Mouse (Mus musculus) heart, embryonic 16.5 days (tissue): ENCODE measurements around the gene Dpysl5. TPM values are rescaled to one million over a fixed set of nuclear protein-coding genes. Genes with fewer than 3 reads are reported as not detected.

Experiments used
- ATAC-seq: fragments of 200-750 bp; cut with Nextera tagmentation; replicated peaks from 2 replicates; pipeline ENCODE4 v1.8.0; 2017; ENCODE audit warnings: moderate number of reproducible peaks; ENCODE audit not compliant: insufficient read depth, low FRiP score; ENCODE audit errors: extremely low read depth
- H3K27ac ChIP-seq: fragments of 300-500 bp; sonication (generic); 2 replicates; pipeline ENCODE4 v1.5.1; 2014; ENCODE audit warnings: mild to moderate bottlenecking, low read length, control low read depth, moderate library complexity
- H3K27me3 ChIP-seq: fragments of 300-500 bp; sonication (generic); 2 replicates; pipeline ENCODE4 v1.6.1; 2014; ENCODE audit warnings: low read length, mixed read lengths; ENCODE audit not compliant: control insufficient read depth, insufficient read depth
- H3K36me3 ChIP-seq: fragments of 300-500 bp; sonication (generic); 2 replicates; pipeline ENCODE4 v1.6.1; 2014; ENCODE audit not compliant: control insufficient read depth, insufficient read depth
- H3K4me1 ChIP-seq: fragments of 300-500 bp; sonication (generic); 2 replicates; pipeline ENCODE4 v1.6.1; 2014; ENCODE audit warnings: low read length, mixed read lengths; ENCODE audit not compliant: control insufficient read depth, insufficient read depth
- H3K4me2 ChIP-seq: fragments of 300-500 bp; sonication (generic); 2 replicates; pipeline ENCODE4 v1.6.1; 2014; ENCODE audit warnings: low read depth, mild to moderate bottlenecking, control low read depth, low read length
- H3K4me3 ChIP-seq: fragments of 300-500 bp; sonication (generic); 2 replicates; pipeline ENCODE4 v1.5.1; 2014; ENCODE audit warnings: mild to moderate bottlenecking, control low read depth, low read length
- H3K9ac ChIP-seq: fragments of 300-500 bp; sonication (generic); 2 replicates; pipeline ENCODE4 v1.6.1; 2014; ENCODE audit warnings: low read length, control low read depth
- H3K9me3 ChIP-seq: fragments of 300-500 bp; sonication (generic); replicated peaks from 2 replicates; pipeline ENCODE4 v1.6.1; 2016; ENCODE audit warnings: low read length; ENCODE audit not compliant: control insufficient read depth
- WGBS: fragments of 180-500 bp; shearing (Covaris S2); extraction: QIAGEN DNeasy Blood & Tissue Kit; methylation state at CpG from one replicate; pipeline ENCODE4 v1.1.7; 2014; 5-methylcytosine and 5-hydroxymethylcytosine counted together
- polyA plus RNA-seq: library from polyadenylated mRNA; unstranded; fragments of >200 nt; fragmentation: Nextera tagmentation; extraction: Ambion mirVana; gene quantifications from 2 replicates; pipeline ENCODE4 v1.2.1, GENCODE M21; 2015

Gene Dpysl5
- 2.0 and 2.2 TPM in 2 replicates for polyA plus RNA-seq

DNA sequence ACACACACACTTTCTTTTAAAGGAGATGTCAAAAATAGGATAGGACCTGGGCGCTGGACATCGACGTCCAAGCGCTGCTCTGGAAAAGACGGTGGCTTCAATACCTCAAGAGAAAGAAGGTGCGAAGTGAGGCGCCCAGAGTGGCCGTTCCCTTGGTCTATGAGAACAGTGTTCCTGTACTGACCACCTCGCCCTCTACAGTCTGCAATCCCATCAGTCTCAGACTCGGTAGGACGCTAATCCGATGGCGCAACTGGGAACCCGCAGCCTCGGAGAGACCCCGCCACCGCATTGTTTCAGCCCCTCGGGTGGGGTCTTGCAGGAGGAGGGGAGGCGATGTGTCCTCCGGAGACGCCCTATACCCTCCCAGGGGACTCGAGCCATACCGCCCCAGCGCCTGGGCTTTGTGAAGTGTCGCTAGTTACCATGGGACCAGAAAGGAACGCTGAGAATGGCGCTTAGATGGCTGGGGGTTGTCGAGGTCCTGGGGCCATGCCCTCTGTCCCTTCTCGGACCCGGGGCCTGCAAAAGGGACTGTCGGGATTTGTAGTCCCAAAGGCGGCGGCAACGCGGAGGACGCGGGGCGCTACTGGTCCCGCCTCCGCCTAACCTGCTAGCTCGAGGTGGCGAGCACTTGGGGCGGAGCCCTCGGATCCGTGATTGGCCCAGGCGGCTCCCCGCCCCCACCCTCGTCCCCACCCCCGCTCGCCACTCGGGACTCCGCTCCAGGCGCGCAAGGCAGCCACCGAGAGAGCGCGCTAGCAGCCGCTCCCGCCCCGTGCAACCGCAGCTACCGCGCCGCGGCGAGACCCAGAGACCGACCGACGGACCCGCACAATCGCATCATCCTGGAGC, at the start of gene Dpysl5:
Dpysl5 (plus strand) TSS at position 418 of the 855 bp plus-strand sequence.
- Histone ChIP-seq H3K9me3 (no peaks in the 10 kb centered on the region), H3K4me3 (peak within 1 kb of the TSS; percentile 60), H3K27ac (no peak within 1 kb of the TSS)

DNA sequence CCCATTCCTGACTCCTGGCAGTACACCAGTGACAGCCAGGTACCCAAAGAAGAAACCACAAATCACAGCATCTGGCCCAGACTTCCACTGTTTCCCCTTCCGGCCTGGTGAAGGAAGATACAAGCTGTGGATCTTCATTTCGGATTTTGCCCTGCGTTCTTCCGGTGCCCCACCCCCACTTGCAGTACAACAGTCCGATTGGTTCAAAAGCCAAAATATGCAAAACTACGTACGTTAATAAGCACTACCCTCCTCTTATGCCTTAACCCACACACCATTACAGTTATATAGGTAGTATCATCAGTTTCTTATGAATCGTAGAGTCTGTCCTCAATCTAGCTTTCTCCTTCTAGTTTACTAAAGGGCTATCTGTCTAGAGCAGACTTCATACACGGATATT, 46.0 kb upstream of the Dpysl5 start:
- H3K27ac ChIP-seq = no peak overlapping the region
- ATAC-seq = no peak
- H3K4me1 ChIP-seq = peaks cover 22% of the 10 kb centered on the region
- H3K36me3 ChIP-seq = peaks cover 7% of the 10 kb centered on the region; the same call in 1 of the 2 replicates
- H3K4me3 ChIP-seq = no peak overlapping the region
- H3K4me2 ChIP-seq = no peak overlapping the region
- WGBS = 88% methylated on average over 9 of the region's 9 CpGs
- H3K27me3 ChIP-seq = no peaks in the 10 kb centered on the region
- H3K9ac ChIP-seq = no peak overlapping the region
- peaks cover 8% of the 10 kb centered on the region; the same call in 1 of the 2 replicates for H3K9me3 ChIP-seq

More for the DNA sequence above, at the start of gene Dpysl5:
- no peaks in the 10 kb centered on the region for H3K36me3 ChIP-seq
- peak; percentile 80 for ATAC-seq
- WGBS = under 1% methylated on average over 71 of the region's 71 CpGs
- H3K4me2 ChIP-seq = peak within 1 kb of the TSS; percentile 95
- peak within 1 kb of the TSS; percentile 64 for H3K9ac ChIP-seq
- peaks cover 26% of the 10 kb centered on the region for H3K4me1 ChIP-seq
- H3K27me3 ChIP-seq = peaks cover 70% of the 10 kb centered on the region

DNA sequence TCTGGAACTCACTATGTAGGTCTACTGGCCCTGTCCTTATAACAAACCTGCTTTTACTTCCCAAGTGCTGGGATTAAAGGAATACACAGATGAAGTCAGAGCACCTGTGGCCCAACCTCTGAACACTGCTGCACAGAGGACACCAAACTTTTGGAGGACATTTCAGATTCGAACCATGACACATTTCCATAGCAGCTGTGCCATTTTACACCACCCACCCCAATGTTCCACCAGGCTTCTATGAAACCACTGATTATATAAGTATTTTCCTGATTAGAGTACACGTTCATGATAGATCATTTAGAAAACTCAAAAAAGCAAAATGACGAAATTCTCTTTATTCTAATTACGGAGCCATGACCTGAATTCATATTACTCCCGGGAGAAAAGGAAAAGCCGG, 45.4 kb upstream of the Dpysl5 start:
- Histone ChIP-seq H3K4me3 (peak overlapping the region; percentile 94), H3K4me1 (peaks cover 22% of the 10 kb centered on the region), H3K27me3 (no peaks in the 10 kb centered on the region), H3K27ac (peak overlapping the region; percentile 96), H3K9ac (peak overlapping the region; percentile 73), H3K9me3 (peaks cover 4% of the 10 kb centered on the region; the same call in 1 of the 2 replicates), H3K36me3 (peaks cover 6% of the 10 kb centered on the region), H3K4me2 (peak overlapping the region; percentile 72)
- no peak for ATAC-seq
- 37% methylated on average over 6 of the region's 6 CpGs for WGBS

DNA sequence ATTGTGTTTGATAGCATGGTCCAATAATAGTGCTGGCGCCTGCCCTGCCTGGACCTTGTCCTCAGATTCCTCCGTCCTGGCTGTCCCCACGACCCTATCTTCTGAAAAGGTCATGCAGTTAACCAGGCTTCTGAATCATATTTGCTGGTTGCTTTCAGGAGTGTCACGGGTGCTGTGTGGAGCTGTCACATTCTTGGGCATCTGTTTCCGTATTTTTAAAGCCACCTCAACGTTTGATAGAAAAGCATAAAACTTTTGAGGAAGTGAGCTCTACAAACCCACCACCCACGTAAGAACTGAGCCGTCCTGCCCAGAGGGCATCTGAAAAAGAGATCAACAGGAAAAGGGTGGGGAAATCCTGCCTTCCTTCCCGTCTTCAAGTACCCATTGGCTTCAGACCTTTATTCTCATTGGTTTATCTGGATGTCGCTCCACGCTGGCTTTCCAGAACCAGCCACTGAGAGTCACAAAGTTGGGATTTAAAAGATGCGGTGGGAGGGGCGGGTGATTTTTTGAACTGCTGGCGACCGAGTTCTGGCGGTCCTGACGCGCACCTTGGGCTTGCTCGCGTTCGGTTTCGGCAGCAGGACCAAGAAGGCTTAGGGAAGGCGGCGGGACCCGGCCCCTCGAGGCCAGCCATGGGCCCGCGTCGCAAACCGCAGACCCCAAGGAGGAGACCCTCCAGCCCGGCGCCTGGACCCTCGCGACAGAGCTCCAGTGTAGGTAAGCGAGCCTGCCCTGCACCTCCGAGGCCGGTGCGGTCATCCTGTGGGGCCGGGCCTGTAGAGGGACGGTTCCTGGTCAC, 44.8 kb upstream of the Dpysl5 start, which contains the start of gene Cenpa:
Cenpa (plus strand) TSS at position 387 of the 805 bp plus-strand sequence.
- WGBS = under 1% methylated on average over 40 of the region's 40 CpGs
- peak within 1 kb of the TSS; percentile 90 for H3K9ac ChIP-seq
- peaks cover 8% of the 10 kb centered on the region for H3K36me3 ChIP-seq
- H3K4me3 ChIP-seq = peak within 1 kb of the TSS; percentile 94
- H3K4me1 ChIP-seq = peaks cover 22% of the 10 kb centered on the region
- H3K27me3 ChIP-seq = no peaks in the 10 kb centered on the region
- H3K9me3 ChIP-seq = no peaks in the 10 kb centered on the region
- H3K4me2 ChIP-seq = peak within 1 kb of the TSS; percentile 72
- ATAC-seq = peak; percentile 95
- peak within 1 kb of the TSS; percentile 96 for H3K27ac ChIP-seq

DNA sequence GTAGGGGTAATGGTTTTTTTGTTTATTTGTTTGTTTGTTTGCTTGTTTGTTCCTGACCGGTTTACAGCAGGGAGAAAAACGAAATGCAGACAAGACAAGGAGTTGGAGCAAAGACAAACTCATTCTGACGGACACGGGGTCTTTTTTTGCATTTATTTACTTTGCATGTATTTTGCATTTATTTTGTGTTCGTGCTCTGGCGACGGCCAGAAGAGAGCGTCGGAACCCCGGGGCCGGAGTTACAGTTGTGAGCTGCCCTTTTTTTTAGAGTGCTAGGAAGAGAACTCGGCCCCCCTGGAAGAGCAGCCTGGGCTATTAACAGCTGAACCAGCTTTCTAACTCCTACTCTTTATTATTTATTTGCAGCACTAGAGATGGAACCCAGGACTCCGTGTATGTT, 44.1 kb upstream of the Dpysl5 start:
- Histone ChIP-seq H3K36me3 (peaks cover 14% of the 10 kb centered on the region), H3K4me1 (peaks cover 22% of the 10 kb centered on the region), H3K27me3 (no peaks in the 10 kb centered on the region), H3K9me3 (no peaks in the 10 kb centered on the region), H3K9ac (peak overlapping the region; percentile 90), H3K4me2 (peak overlapping the region; percentile 72), H3K27ac (peak overlapping the region; percentile 84), H3K4me3 (peak overlapping the region; percentile 94)
- ATAC-seq = no peak
- WGBS = under 1% methylated on average over 13 of the region's 13 CpGs

DNA sequence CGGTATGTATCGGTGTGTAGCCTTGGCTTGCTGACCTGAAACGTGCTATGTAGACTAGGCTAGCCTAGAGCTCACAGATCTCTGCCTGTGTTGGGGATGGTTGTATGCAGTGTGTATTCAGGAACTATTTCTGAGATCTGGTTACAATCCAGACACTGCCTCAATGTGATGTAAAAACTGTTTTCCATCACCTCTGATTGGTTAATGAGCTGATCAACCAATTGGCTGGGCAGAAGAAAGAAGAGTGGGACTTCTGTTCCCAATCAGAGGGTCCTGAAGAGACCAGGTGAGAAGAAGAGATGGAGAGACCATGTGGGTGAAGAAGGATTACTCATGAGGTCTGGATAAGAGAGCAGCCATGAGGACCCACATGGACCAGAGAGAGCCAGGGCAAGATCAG, 43.7 kb upstream of the Dpysl5 start:
- peak overlapping the region; percentile 94 for H3K4me3 ChIP-seq
- no peak for ATAC-seq
- peak overlapping the region; percentile 72 for H3K4me2 ChIP-seq
- H3K27ac ChIP-seq = no peak overlapping the region
- peak overlapping the region; percentile 90 for H3K9ac ChIP-seq
- no peaks in the 10 kb centered on the region for H3K27me3 ChIP-seq
- peaks cover 22% of the 10 kb centered on the region for H3K4me1 ChIP-seq
- WGBS = 7% methylated on average over 3 of the region's 3 CpGs
- H3K36me3 ChIP-seq = peaks cover 18% of the 10 kb centered on the region
- no peaks in the 10 kb centered on the region for H3K9me3 ChIP-seq

DNA sequence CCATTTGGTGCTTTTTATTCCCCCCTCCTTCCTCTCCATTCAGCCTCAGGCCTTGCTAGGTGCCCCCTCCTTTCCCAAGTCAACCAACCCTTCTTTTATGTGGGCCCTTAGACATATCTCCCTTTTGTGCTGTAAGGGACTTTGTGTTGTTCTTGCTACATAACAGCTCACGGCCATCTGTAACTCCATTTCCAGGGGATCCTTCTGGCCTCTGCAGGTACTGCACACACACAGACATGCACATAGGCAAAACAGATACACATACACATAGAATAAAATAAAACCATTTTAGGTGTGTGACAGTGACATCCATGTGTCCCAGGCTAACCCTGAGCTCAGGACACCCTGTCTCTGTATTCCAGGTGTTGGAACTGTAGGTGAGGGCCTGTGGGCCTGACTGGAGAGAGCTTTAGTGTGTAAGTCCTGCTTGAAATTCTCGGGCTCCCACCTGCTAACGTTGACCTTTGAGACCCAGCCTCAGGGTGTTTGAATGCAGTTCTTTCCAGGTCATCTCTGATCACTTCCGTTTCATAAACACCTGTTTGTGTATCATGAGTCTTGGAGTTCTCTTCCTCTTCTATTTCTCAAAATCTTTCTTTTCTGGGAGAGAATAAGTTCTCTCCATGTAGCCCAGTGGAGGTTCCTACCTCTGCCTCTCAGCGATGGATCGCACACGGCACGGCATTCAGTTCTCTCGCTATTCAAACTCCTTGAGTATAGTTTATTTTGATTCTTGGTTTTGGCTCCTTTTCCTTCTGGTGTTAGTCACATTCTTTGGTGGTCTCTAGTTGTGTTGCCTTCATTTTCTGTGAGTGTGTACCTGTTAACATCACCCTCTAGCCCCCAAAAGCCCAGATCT, 42.5 kb upstream of the Dpysl5 start:
- Histone ChIP-seq H3K36me3 (peaks cover 28% of the 10 kb centered on the region), H3K4me2 (peak overlapping the region; percentile 72), H3K9ac (no peak overlapping the region), H3K27ac (no peak overlapping the region), H3K9me3 (no peaks in the 10 kb centered on the region), H3K27me3 (no peaks in the 10 kb centered on the region), H3K4me1 (peaks cover 22% of the 10 kb centered on the region), H3K4me3 (peak overlapping the region; percentile 94; the same call in 1 of the 2 replicates)
- WGBS = 92% methylated on average over 9 of the region's 9 CpGs
- no peak for ATAC-seq

DNA sequence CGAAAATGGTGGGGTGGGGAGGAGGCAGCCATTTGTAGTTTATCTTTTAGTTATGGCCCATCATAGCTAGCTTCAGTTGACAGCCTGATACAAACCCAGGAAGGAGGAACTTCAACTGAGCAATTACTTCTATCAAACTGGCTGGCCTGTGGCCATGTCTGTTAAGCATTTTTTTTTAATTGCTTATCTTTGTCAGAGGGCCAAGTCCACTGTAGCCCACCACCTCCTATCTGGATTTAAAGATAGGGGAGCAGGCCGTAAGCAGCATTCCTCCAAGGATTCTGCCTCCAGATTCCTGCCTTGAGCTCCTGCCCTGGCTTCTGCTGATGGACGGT, 41.9 kb upstream of the Dpysl5 start:
- peaks cover 34% of the 10 kb centered on the region for H3K36me3 ChIP-seq
- 57% methylated on average over 3 of the region's 3 CpGs for WGBS

More for the DNA sequence above, 41.9 kb upstream of the Dpysl5 start:
- H3K27ac ChIP-seq = no peak overlapping the region
- no peak for ATAC-seq
- H3K27me3 ChIP-seq = no peaks in the 10 kb centered on the region
- H3K9me3 ChIP-seq = no peaks in the 10 kb centered on the region
- H3K4me3 ChIP-seq = no peak overlapping the region
- H3K4me1 ChIP-seq = peaks cover 22% of the 10 kb centered on the region
- no peak overlapping the region for H3K4me2 ChIP-seq
- H3K9ac ChIP-seq = no peak overlapping the region
